Mouse (Mus musculus) liver, embryonic 14 days (tissue): ENCODE measurements around the gene Hoxb13. TPM values are rescaled to one million over a fixed set of nuclear protein-coding genes. Genes with fewer than 3 reads are reported as not detected.

Source experiments
- polyA plus RNA-seq: library from polyadenylated mRNA; depleted of rRNA; stranded (reverse); fragments of >200 nt; gene quantifications from 2 replicates; pipeline ENCODE4 v1.2.3, GENCODE M21; 2012; rRNA removed

The Hoxb13 gene
- polyA plus RNA-seq, result not detected in 2 replicates

DNA sequence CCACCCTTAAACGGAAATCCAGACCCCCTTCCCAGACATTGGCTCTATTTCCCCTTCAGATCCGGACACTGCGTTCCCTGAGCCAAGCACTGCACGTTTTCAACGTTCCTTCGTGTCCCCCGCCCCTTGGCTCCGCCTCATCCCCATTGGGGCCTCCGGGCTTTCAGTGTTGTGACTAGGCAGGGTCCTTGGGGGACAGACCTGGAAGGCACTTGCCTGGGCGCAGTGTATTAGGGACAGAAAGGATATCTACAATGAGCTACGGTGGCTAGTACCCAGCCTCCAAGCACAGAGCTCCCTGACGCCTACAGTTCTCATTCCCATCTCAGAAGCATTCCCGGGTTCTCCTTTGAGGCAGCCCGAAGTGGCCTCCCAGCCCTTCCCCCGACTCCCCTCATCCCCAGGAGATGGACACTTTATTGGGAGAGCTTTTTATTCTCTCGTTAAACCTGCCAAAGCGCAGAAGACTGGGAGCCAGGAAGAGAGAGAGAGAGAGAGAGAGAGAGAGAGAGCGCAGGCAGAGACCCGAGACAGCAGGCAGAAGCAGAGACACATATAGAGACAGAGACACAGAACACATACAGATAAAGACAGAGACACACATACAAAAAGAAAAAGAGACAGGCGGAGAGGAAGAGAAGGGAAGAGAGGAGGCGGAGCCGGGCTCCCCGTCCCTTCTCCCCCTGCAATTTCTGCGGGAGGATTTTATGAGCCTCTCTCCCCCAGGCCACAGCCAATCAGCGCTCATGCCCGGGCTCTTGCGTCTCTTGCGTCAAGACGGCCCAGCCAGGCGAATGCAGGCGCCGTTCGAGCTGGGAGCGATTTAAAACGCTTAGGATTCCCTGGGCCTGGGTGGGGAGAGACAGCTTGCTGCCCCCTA, at the start of gene Hoxb13:
Gene Hoxb13 (plus strand): TSS at position 796 of the 880 bp plus-strand sequence.

Other genes with a start within 250 kb of the Hoxb13 start
- gene Igf2bp1, start 188.4 kb upstream of the Hoxb13 start, polyA plus RNA-seq, result 4.6 and 5.0 TPM in 2 replicates
- not detected in 2 replicates for gene Gip, start 169.8 kb upstream of the Hoxb13 start, polyA plus RNA-seq
- gene Snf8, start 159.4 kb upstream of the Hoxb13 start, polyA plus RNA-seq, result 30.0 and 32.7 TPM in 2 replicates
- gene Ube2z, start 128.9 kb upstream of the Hoxb13 start, polyA plus RNA-seq, result 15.3 and 17.9 TPM in 2 replicates
- 191 and 226 TPM in 2 replicates for gene Atp5g1, start 118.6 kb upstream of the Hoxb13 start, polyA plus RNA-seq
- not detected in 2 replicates for gene Calcoco2, start 82.4 kb upstream of the Hoxb13 start, polyA plus RNA-seq
- not detected in 2 replicates for gene Ttll6, start 60.5 kb upstream of the Hoxb13 start, polyA plus RNA-seq
- gene Hoxb9, start 77.1 kb downstream of the Hoxb13 start, polyA plus RNA-seq, result 0.02 and 0.11 TPM in 2 replicates
- 0.02 and 0.10 TPM in 2 replicates for gene Hoxb8, start 87.6 kb downstream of the Hoxb13 start, polyA plus RNA-seq
- gene Hoxb7, start 92.3 kb downstream of the Hoxb13 start, polyA plus RNA-seq, result 0.05 and 0.14 TPM in 2 replicates
- 0.17 TPM in 1 of 2 replicates, not detected in the other for gene Hoxb6, start 98.2 kb downstream of the Hoxb13 start, polyA plus RNA-seq
- gene Hoxb5, start 109.0 kb downstream of the Hoxb13 start, polyA plus RNA-seq, result 0.17 and 0.21 TPM in 2 replicates
- 0.55 and 0.64 TPM in 2 replicates for gene Hoxb4, start 124.0 kb downstream of the Hoxb13 start, polyA plus RNA-seq
- 0.35 and 0.59 TPM in 2 replicates for gene Hoxb3, start 129.0 kb downstream of the Hoxb13 start, polyA plus RNA-seq
- gene Hoxb2, start 156.2 kb downstream of the Hoxb13 start, polyA plus RNA-seq, result 1.0 and 1.3 TPM in 2 replicates
- gene Hoxb1, start 171.4 kb downstream of the Hoxb13 start, polyA plus RNA-seq, result 0.01 TPM in 1 of 2 replicates, not detected in the other